Mouse (Mus musculus) small intestine, adult 2 months (tissue): ENCODE results near the gene Syna.

Experiments
- CTCF ChIP-seq: fragments of 200-500 bp; IDR thresholded peaks from 2 replicates; pipeline ENCODE4 v1.5.1; 2012; ENCODE audit warnings: low read depth, mild to moderate bottlenecking, control low read depth, inconsistent platforms, low read length, moderate library complexity, mixed read lengths; ENCODE audit not compliant: insufficient replicate concordance, insufficient read length; ENCODE audit errors: extremely low read depth
- POLR2A ChIP-seq: fragments of 200-500 bp; IDR thresholded peaks from 2 replicates; pipeline ENCODE4 v1.6.1; 2012; ENCODE audit warnings: low read depth, mild to moderate bottlenecking, control low read depth, inconsistent platforms, low read length, moderate library complexity

DNA sequence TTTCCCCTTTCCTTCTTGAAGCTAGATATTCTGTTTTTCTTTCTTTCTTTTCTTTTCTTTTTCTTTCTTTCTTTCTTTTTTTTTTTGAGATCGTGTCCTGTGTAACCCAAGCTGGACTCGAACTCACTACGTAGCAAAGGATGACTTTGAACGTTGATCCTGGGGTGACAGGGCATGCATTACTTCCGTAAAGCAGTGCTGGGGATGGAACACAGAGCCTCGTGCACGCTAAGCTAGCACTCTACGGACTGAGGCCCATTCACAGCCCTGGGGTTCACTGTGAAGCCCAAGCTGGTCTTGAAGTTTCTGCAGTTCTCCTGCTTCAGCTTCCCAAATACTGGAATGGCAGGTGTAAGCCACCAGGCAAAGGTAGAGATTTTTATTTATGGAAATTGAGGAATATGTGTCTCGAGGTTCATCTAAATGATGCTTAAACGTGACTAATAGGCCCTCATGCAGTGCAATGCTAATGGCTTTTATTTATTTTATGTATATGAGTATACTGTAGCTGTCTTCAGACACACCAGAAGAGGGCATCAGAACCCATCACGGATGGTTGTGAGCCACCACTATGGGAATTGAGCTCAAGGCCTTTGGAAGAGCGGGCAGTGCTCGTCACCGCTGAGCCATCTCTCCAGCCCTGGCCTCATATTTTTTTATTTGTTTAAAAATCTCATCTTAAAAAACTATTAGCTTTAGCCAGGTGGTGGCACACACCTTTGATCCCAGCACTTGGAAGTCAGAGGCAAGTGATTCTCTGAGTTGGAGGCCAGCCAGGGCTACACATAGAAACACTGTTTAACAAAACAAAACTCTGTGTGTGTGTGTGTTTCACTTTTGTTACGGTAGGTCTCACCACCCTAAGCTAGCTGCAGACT, 23.3 kb upstream of the Syna start:
- TF ChIP-seq CTCF (peak; percentile 12; the same call in 1 of the 2 replicates), POLR2A (no peak)
